In the genomic region with DNA sequence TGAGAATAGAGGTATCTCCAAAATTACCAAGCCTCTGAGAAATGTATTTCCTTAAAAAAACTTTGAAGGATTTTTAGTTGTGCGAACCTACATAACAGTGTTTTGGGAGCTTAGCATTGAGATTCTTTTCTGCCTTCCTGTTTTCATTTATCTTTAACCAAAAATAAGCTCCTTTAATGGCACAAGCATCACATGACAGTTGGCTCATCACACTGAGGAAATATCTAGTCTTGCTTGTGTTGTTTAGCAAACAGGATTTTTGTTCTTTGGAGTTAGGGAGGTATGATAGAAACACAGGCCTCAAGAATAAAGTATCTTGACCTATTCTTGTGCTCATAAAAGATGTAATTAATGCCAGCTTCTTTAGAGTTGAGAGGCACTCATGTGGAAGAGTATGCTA, we compare ENCODE assay signal across 22 mouse cellular contexts. TPM values are rescaled to one million over a fixed set of nuclear protein-coding genes. Genes with fewer than 3 reads are reported as not detected.
DNase-seq lines count a peak whose midpoint lies in the region; ATAC-seq and TF ChIP-seq lines count a peak whose summit lies in the region.
"Had no signal": no experiment of that assay in that cellular context is flagged by ENCODE, and none has a peak within 500 bp of the region (broad histone marks: within the 10 kb centered on the region; RNA-seq: fewer than 3 reads in every experiment).

No protein-coding gene starts in this region.

- H3K4me3 ChIP-seq in kidney, embryonic 15.5 days (replicated peaks) = no peak overlapping the region
- no peak overlapping the region for H3K4me3 ChIP-seq in kidney, postnatal 0 days (replicated peaks; ENCODE audit: low read depth, low read length)
- H3K4me3 ChIP-seq: embryonic facial prominence, embryonic 13.5 days; embryonic facial prominence, embryonic 15.5 days; erythroblast, embryonic 14.5 days; forebrain, embryonic 10.5 days; forebrain, embryonic 12.5 days had no signal

- no peaks in the 10 kb centered on the region for H3K27me3 ChIP-seq in kidney, embryonic 15.5 days
- H3K27me3 ChIP-seq in kidney, postnatal 0 days (ENCODE audit: insufficient read depth, low read length) = no peaks in the 10 kb centered on the region
- H3K27me3 ChIP-seq: embryonic facial prominence, embryonic 13.5 days; embryonic facial prominence, embryonic 15.5 days; forebrain, embryonic 12.5 days had no signal

- no peak overlapping the region for H3K4me2 ChIP-seq in kidney, embryonic 15.5 days
- H3K4me2 ChIP-seq in kidney, postnatal 0 days (ENCODE audit: low read length) = no peak overlapping the region
- H3K4me2 ChIP-seq: embryonic facial prominence, embryonic 13.5 days; embryonic facial prominence, embryonic 15.5 days; forebrain, embryonic 12.5 days had no signal

- peaks cover 28% of the 10 kb centered on the region for H3K4me1 ChIP-seq in kidney, embryonic 15.5 days
- 0 out of 2 replicates have a peak, but pooled peaks cover 1% of the 10 kb centered on the region for H3K4me1 ChIP-seq in kidney, postnatal 0 days (replicated peaks; ENCODE audit: insufficient read depth, low read length)

- peak overlapping the region; percentile 87 for H3K27ac ChIP-seq in kidney, embryonic 15.5 days
- peak overlapping the region; percentile 61 for H3K27ac ChIP-seq in kidney, postnatal 0 days
- H3K27ac ChIP-seq: embryonic facial prominence, embryonic 13.5 days; embryonic facial prominence, embryonic 15.5 days; forebrain, embryonic 10.5 days; forebrain, embryonic 12.5 days had no signal

- ATAC-seq in kidney, embryonic 15.5 days (replicated peaks; ENCODE audit: low FRiP score) = no peak
- no peak for ATAC-seq in kidney, postnatal 0 days (replicated peaks; ENCODE audit: low FRiP score, low read depth)
- ATAC-seq: forebrain, embryonic 14.5 days had no signal

- H3K9me3 ChIP-seq in kidney, embryonic 15.5 days (replicated peaks) = no peaks in the 10 kb centered on the region
- no peaks in the 10 kb centered on the region for H3K9me3 ChIP-seq in kidney, postnatal 0 days (replicated peaks; ENCODE audit: low read length)
- H3K9me3 ChIP-seq: embryonic facial prominence, embryonic 13.5 days; embryonic facial prominence, embryonic 15.5 days; forebrain, embryonic 10.5 days; forebrain, embryonic 12.5 days had no signal

- H3K9ac ChIP-seq in kidney, embryonic 15.5 days = no peak overlapping the region
- no peak overlapping the region for H3K9ac ChIP-seq in kidney, postnatal 0 days (ENCODE audit: low read depth, low read length)
- H3K9ac ChIP-seq: embryonic facial prominence, embryonic 13.5 days; embryonic facial prominence, embryonic 15.5 days; forebrain, embryonic 12.5 days had no signal

- no peaks in the 10 kb centered on the region for H3K36me3 ChIP-seq in kidney, embryonic 15.5 days
- H3K36me3 ChIP-seq in kidney, postnatal 0 days (ENCODE audit: insufficient read depth, low read length) = no peaks in the 10 kb centered on the region
- H3K36me3 ChIP-seq: embryonic facial prominence, embryonic 13.5 days; embryonic facial prominence, embryonic 15.5 days; forebrain, embryonic 10.5 days; forebrain, embryonic 12.5 days had no signal

- peak; percentile 69 for DNase-seq in kidney, adult 9 months
- DNase-seq in kidney, postnatal 4 days = no peak
- DNase-seq in kidney, adult 11 months = no peak
- no peak for DNase-seq in kidney, postnatal 0 days (ENCODE audit: low spot score)
- no peak for DNase-seq in kidney, postnatal 10 days
- DNase-seq: adrenal gland, adult 2 months; adrenal gland, postnatal 10 days; adrenal gland, postnatal 25 days; cerebellum, adult 11 months; cerebellum, adult 18-20 months; cerebellum, adult 8-10 months; cerebellum, adult 9-11 months; cerebellum, postnatal 14 days; cerebellum, postnatal 36 days; embryo, embryonic 11 days had no signal

- WGBS in kidney, embryonic 15.5 days = 92% methylated on average over 1 of the region's 1 CpGs
- WGBS in kidney, postnatal 0 days = 85% methylated on average over 1 of the region's 1 CpGs

- no peak for TF ChIP-seq CTCF in kidney, postnatal 0 days (IDR thresholded peaks at IDR 0.05; ENCODE audit: low read depth)

RNA-seq across cellular contexts. Expression of gene Fmn1, which starts 41.6 kb away (rescaled TPM):
- 8.0 and 9.1 TPM in 2 replicates for polyA plus RNA-seq in kidney, embryonic 15.5 days (2015; fragmentation: Nextera tagmentation; extraction: Ambion mirVana)
- polyA plus RNA-seq in kidney, postnatal 0 days (2015; fragmentation: Nextera tagmentation; extraction: Ambion mirVana) = 7.6 and 8.0 TPM in 2 replicates
